ENCODE assay signal across 8 mouse cellular contexts in the genomic region with DNA sequence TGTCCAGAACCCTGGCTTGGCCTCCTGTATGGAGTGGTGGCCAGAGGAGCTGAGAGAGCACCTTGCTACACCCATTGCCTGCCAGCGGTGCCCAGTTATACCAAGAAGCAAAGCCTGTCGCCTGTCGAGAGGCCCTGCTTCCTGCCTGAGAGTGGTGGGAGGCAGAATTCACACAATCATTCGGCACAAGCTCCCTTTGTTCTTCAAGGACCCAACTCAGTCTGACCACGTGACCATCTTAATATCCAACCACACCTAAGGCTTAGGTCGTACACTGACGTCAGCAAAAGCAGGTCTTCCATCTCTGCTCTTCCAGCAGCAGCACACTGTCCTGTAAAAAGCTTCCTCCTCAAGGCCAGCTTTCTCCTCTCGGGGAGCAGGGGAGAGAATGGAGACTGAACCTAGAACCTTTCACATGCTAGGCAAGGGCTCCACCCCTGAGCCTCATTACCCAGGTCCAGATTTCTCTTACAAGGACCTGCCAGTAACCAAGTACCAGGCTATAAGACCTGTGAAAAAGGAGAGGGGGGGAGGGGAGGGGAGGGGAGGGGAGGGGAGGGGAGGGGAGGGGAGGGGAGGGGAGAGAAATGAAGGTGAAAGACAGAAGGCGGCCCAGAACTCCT. TPM values are rescaled to one million over a fixed set of nuclear protein-coding genes. Genes with fewer than 3 reads are reported as not detected.
DNase-seq lines count a peak whose midpoint lies in the region; ATAC-seq and TF ChIP-seq lines count a peak whose summit lies in the region.

No protein-coding gene starts in this region.

- TF ChIP-seq CTCF in kidney, adult 2 months (conservative IDR thresholded peaks at IDR 0.05; ENCODE audit: insufficient read depth, insufficient read length, low read depth, low read length) = no peak

- H3K36me3 ChIP-seq in kidney, adult 2 months (ENCODE audit: control insufficient read depth, insufficient read depth, low read length) = no peaks in the 10 kb centered on the region
- no peaks in the 10 kb centered on the region for H3K36me3 ChIP-seq in embryonic facial prominence, embryonic 11.5 days (replicated peaks; ENCODE audit: control insufficient read depth, insufficient read depth, low read depth, low read length)
- H3K36me3 ChIP-seq in limb, embryonic 12.5 days = no peaks in the 10 kb centered on the region
- H3K36me3 ChIP-seq in neural tube, embryonic 12.5 days = no peaks in the 10 kb centered on the region

- H3K9ac ChIP-seq in embryonic facial prominence, embryonic 11.5 days (replicated peaks; ENCODE audit: low read length) = 0 out of 2 replicates have a peak overlapping the region, but pooled peaks have one; percentile 1
- H3K9ac ChIP-seq in limb, embryonic 12.5 days (replicated peaks) = peak overlapping the region; percentile 34; the same call in 1 of the 2 replicates
- H3K9ac ChIP-seq in neural tube, embryonic 12.5 days = no peak overlapping the region

- no peak for TF ChIP-seq POLR2A in kidney, adult 2 months (IDR thresholded peaks at IDR 0.05; ENCODE audit: low read depth, low read length)

- H3K27me3 ChIP-seq in kidney, adult 2 months (replicated peaks; ENCODE audit: control insufficient read depth, insufficient read depth, low read length) = no peaks in the 10 kb centered on the region
- H3K27me3 ChIP-seq in embryonic facial prominence, embryonic 11.5 days (ENCODE audit: control insufficient read depth, insufficient read depth, low read length) = no peaks in the 10 kb centered on the region
- H3K27me3 ChIP-seq in limb, embryonic 12.5 days = no peaks in the 10 kb centered on the region
- H3K27me3 ChIP-seq in neural tube, embryonic 12.5 days (replicated peaks) = no peaks in the 10 kb centered on the region

- no peak overlapping the region for H3K4me2 ChIP-seq in embryonic facial prominence, embryonic 11.5 days (ENCODE audit: low read depth, low read length)
- H3K4me2 ChIP-seq in limb, embryonic 12.5 days = peak overlapping the region; percentile 61; the same call in 1 of the 2 replicates
- H3K4me2 ChIP-seq in neural tube, embryonic 12.5 days (replicated peaks) = peak overlapping the region; percentile 32; the same call in 1 of the 2 replicates

- WGBS in kidney, adult 2 months = 64% methylated on average over 9 of the region's 9 CpGs
- WGBS in embryonic facial prominence, embryonic 11.5 days = 26% methylated on average over 9 of the region's 9 CpGs
- WGBS in limb, embryonic 12.5 days = 25% methylated on average over 9 of the region's 9 CpGs
- WGBS in neural tube, embryonic 12.5 days = 29% methylated on average over 9 of the region's 9 CpGs

- peaks cover 13% of the 10 kb centered on the region; the same call in 1 of the 2 replicates for H3K4me1 ChIP-seq in kidney, adult 2 months (ENCODE audit: control insufficient read depth, insufficient read depth, low read length)
- H3K4me1 ChIP-seq in embryonic facial prominence, embryonic 11.5 days (ENCODE audit: control insufficient read depth, insufficient read depth, low read length) = peaks cover 7% of the 10 kb centered on the region
- H3K4me1 ChIP-seq in limb, embryonic 12.5 days (replicated peaks) = peaks cover 50% of the 10 kb centered on the region
- H3K4me1 ChIP-seq in neural tube, embryonic 12.5 days = peaks cover 42% of the 10 kb centered on the region

- ATAC-seq in embryonic facial prominence, embryonic 11.5 days (replicated peaks; ENCODE audit: insufficient number of reproducible peaks, low FRiP score, low TSS enrichment, low read depth) = no peak
- no peak for ATAC-seq in limb, embryonic 12.5 days (ENCODE audit: insufficient number of reproducible peaks, insufficient read depth, low FRiP score, low TSS enrichment, low read depth)
- no peak for ATAC-seq in neural tube, embryonic 12.5 days (ENCODE audit: low FRiP score, low read depth)

- H3K27ac ChIP-seq in kidney, adult 2 months (ENCODE audit: insufficient read depth, low read depth, low read length) = peak overlapping the region; percentile 51; the same call in 1 of the 2 replicates
- 0 out of 2 replicates have a peak overlapping the region, but pooled peaks have one; percentile 16 for H3K27ac ChIP-seq in embryonic facial prominence, embryonic 11.5 days (replicated peaks; ENCODE audit: low read depth, low read length)
- peak overlapping the region; percentile 97 for H3K27ac ChIP-seq in limb, embryonic 12.5 days
- peak overlapping the region; percentile 75; the same call in 1 of the 2 replicates for H3K27ac ChIP-seq in neural tube, embryonic 12.5 days

- no peak overlapping the region for H3K4me3 ChIP-seq in kidney, adult 2 months (ENCODE audit: insufficient read depth, low read depth, low read length)
- H3K4me3 ChIP-seq in embryonic facial prominence, embryonic 11.5 days (ENCODE audit: low read depth, low read length) = no peak overlapping the region
- H3K4me3 ChIP-seq in limb, embryonic 12.5 days (replicated peaks) = no peak overlapping the region
- H3K4me3 ChIP-seq in neural tube, embryonic 12.5 days = no peak overlapping the region

- H3K9me3 ChIP-seq in embryonic facial prominence, embryonic 11.5 days (replicated peaks; ENCODE audit: control insufficient read depth, low read length) = no peaks in the 10 kb centered on the region
- H3K9me3 ChIP-seq in limb, embryonic 12.5 days = no peaks in the 10 kb centered on the region
- H3K9me3 ChIP-seq in neural tube, embryonic 12.5 days = no peaks in the 10 kb centered on the region

- DNase-seq in kidney, adult 2 months = no peak
- no peak for DNase-seq in kidney, postnatal 25 days
- no peak for DNase-seq in embryonic facial prominence, embryonic 11.5 days (ENCODE audit: low spot score)
- DNase-seq in layer of hippocampus, adult 8-10 months (ENCODE audit: low spot score in 2 of 2) = no peak
- no peak for DNase-seq in c-Kit-positive CD71-positive TER-119-positive erythroid progenitor cells, embryonic 14.5 days (ENCODE audit: low spot score)
- no peak for DNase-seq in left cerebral cortex, adult 8-10 months (ENCODE audit: low spot score in 2 of 2)

RNA-seq across cellular contexts. Expression of a gene that starts 10.8 kb away (rescaled TPM):
- polyA plus RNA-seq in kidney, adult 2 months (2012; rRNA removed) = 61.3 and 63.9 TPM in 2 replicates
- 298 and 305 TPM in 2 replicates for polyA plus RNA-seq in embryonic facial prominence, embryonic 11.5 days (2014; fragmentation: Nextera tagmentation; extraction: Ambion mirVana)
- polyA plus RNA-seq in limb, embryonic 12.5 days (2016; fragmentation: Nextera tagmentation; extraction: Ambion mirVana) = 304 and 317 TPM in 2 replicates
- 353 and 371 TPM in 2 replicates for polyA plus RNA-seq in neural tube, embryonic 12.5 days (2016; fragmentation: Nextera tagmentation; extraction: Ambion mirVana)
- 100 to 1,000 TPM; 662 to 773 (median 703) TPM for total RNA-seq in layer of hippocampus, adult 8-10 months (2022)
- total RNA-seq in left cerebral cortex, adult 8-10 months (2022) = 100 to 1,000 TPM; 702 to 768 (median 723) TPM

RNA-seq across cellular contexts. Expression of a gene that starts 50.2 kb away (rescaled TPM):
- 0.23 and 0.26 TPM in 2 replicates for polyA plus RNA-seq in kidney, adult 2 months (2012; rRNA removed)
- not detected in 2 replicates for polyA plus RNA-seq in embryonic facial prominence, embryonic 11.5 days (2014; fragmentation: Nextera tagmentation; extraction: Ambion mirVana)
- polyA plus RNA-seq in limb, embryonic 12.5 days (2016; fragmentation: Nextera tagmentation; extraction: Ambion mirVana) = 0.06 TPM in 1 of 2 replicates, not detected in the other
- 0.05 and 0.08 TPM in 2 replicates for polyA plus RNA-seq in neural tube, embryonic 12.5 days (2016; fragmentation: Nextera tagmentation; extraction: Ambion mirVana)
- total RNA-seq in layer of hippocampus, adult 8-10 months (2022) = 1 to 10 TPM; 2.3 to 3.0 (median 2.7) TPM
- 1 to 10 TPM; 2.3 to 3.4 (median 2.8) TPM for total RNA-seq in left cerebral cortex, adult 8-10 months (2022)

Comparison
In these comparisons a context has a peak if more than half of its experiments do, and no peak if none do; other contexts are left out.
1. H3K27ac ChIP-seq: peak in every context shown above with its lines; median percentile 97 in limb, embryonic 12.5 days; 75 in neural tube, embryonic 12.5 days; 51 in kidney, adult 2 months; 16 in embryonic facial prominence, embryonic 11.5 days.